Mouse (Mus musculus) layer of hippocampus, adult 2 months (tissue): ENCODE results near the gene Crk. TPM values are rescaled to one million over a fixed set of nuclear protein-coding genes. Genes with fewer than 3 reads are reported as not detected.

Source experiments
- DNase-seq, 2 experiments: peaks; one replicate each; pipeline ENCODE4 v3.0.0; 2022; ENCODE audit warnings: low spot score in 2 of 2
- H3K27ac ChIP-seq: fragments of 200-600 bp; 2 replicates; pipeline ENCODE4 v1.8.1; 2022
- H3K4me3 ChIP-seq: fragments of 200-600 bp; 2 replicates; pipeline ENCODE4 v1.8.1; 2022; ENCODE audit warnings: mild to moderate bottlenecking
- CTCF ChIP-seq: fragments of 200-600 bp; conservative IDR thresholded peaks from 2 replicates; pipeline ENCODE4 v1.8.1; 2022; ENCODE audit warnings: antibody characterized with exemption, mild to moderate bottlenecking, moderate library complexity
- total RNA-seq, 2 experiments: library from RNA; stranded (reverse); gene quantifications; 2 replicates each; pipeline ENCODE4 v1.2.3; 2021

Crk gene
- total RNA-seq, 2 experiments from 2014 or later, result 123 to 136 TPM

DNA sequence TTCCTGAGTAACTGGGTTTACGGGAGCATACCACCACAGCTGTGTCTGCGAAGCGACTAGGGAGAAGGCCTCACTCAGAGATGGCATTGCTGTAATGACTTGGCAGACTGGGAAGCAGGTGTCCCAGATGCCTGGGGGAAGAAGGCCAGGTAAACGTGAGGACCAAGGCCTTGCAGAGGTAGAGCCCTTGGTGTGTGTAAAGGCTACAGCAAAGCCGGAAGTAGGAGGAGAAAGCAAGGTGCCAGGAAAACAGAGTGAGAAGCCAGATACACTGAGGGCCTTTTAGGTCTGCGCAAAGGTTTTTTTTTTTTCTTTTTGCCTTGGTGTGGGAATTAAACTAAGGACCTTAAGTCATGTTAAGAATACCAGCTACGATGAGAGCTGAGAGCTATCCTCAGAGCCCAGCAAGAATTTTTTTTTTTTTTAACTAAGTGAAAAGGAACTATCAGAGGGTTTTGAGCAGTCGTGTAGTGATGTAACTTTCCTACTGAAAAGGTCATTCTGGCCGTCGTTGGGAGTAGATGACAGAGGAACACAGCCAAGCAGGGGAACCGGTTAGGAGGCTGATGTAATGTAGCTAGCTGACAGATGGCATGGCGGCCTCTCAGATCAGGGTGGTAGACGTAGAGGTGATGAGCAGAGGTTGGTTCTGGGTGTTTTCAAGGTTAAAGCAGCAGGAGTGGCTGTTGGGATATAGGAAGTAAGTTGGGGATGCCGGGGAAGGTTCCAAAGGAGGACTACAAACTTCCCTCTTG lies 19.9 kb upstream of the Crk start:
- Histone ChIP-seq H3K27ac (no peak overlapping the region), H3K4me3 (no peak overlapping the region)
- no peak for TF ChIP-seq CTCF
- no peak for DNase-seq

DNA sequence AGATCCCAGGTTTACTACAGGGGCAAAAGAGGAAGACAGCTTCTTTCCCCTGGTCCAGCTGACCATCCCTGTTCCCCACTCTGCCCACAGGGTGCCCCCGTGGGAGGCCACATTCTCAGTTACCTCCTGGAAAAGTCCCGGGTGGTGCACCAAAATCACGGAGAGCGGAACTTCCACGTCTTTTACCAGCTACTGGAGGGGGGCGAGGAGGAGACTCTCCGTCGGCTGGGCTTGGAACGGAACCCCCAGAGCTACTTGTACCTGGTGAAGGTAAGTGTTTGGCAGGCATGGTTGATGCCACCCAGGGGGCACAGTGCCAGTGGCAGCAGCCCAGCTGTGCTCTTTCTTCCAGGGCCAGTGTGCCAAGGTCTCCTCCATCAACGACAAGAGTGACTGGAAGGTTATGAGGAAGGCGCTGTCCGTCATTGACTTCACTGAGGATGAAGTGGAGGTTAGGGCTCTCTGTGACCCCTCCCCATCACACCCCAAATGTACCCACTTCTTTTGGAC lies 18.9 kb upstream of the Crk start:
- no peak for DNase-seq
- H3K27ac ChIP-seq, result no peak overlapping the region
- H3K4me3 ChIP-seq, result no peak overlapping the region
- no peak for TF ChIP-seq CTCF

DNA sequence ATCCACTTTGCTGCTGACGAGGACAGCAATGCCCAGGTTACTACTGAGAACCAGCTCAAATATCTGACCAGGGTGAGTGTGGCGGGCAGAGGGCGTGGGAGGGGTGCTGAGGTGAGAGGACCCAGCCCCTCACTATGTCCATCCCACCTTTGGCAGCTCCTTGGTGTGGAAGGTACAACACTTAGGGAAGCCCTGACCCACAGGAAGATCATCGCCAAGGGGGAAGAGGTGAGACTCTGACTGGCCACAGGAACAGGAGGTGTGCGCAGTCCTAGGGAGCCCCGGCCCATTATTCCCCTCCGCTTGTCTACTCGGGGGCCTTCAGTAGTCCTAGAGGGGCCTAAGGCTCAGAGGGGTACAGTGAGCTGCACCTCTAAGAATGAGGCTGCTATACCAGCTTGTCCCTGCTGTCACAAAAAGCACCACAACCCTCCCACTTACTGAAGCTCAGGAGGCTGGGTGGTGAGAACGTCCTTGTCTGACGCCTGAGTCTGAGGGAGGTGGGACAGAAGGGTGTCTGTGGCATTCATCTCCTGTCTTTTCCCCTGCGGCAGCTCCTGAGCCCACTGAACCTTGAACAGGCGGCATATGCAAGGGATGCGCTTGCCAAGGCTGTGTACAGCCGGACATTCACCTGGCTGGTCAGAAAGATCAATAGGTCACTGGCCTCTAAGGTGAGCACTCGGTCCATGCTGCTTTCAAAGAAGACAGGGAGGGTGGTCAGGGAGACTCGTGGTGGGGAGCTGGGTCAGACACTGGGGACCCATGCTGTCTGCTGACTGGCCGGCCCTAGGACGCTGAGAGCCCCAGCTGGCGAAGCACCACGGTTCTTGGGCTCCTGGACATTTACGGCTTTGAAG lies 17.9 kb upstream of the Crk start:
- DNase-seq, result no peak
- TF ChIP-seq CTCF, result no peak

DNA sequence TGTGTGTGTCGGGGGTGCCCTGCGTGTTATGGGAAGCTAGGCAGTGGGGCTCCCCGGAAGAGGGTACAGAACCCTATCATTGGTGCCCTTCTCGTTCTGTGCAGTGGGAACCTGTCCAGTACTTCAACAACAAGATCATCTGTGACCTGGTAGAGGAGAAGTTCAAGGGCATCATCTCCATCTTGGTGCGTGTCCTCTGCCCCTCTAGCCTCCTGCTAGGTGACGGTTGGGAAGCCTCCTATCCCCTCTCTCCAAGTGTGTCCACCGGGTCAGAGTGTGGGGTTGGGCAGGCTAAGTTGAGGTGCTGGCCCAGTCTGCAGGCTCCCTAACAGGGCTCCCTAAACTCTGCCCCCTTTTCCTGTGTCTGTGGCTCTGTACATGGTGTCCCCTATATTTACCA lies 16.9 kb upstream of the Crk start:
- DNase-seq, result no peak
- TF ChIP-seq CTCF, result no peak
- Histone ChIP-seq H3K27ac (no peak overlapping the region), H3K4me3 (no peak overlapping the region)

More for the DNA sequence above, 17.9 kb upstream of the Crk start:
- Histone ChIP-seq H3K4me3 (no peak overlapping the region), H3K27ac (no peak overlapping the region)

DNA sequence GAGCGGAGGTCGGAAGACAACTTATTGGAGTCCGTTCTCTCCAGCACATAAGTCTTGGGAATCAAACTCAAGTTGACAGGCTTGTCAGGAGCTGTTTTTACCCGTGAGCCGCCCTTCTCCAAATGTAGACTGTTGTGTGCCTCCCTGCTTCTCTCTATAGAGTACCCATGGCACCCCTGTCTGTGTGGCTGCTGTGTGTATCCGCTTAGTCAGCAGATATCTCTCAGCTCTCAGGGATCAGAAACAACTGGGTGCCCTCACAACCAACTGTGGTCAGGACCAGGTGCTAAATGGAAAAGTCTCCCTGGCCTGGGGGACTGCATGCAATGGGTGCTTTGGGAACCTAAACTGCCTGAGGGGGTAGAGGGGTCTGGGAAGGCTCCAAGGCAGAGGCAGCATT lies 12.8 kb upstream of the Crk start:
- no peak for DNase-seq
- no peak overlapping the region for H3K27ac ChIP-seq
- TF ChIP-seq CTCF, result no peak
- no peak overlapping the region for H3K4me3 ChIP-seq

DNA sequence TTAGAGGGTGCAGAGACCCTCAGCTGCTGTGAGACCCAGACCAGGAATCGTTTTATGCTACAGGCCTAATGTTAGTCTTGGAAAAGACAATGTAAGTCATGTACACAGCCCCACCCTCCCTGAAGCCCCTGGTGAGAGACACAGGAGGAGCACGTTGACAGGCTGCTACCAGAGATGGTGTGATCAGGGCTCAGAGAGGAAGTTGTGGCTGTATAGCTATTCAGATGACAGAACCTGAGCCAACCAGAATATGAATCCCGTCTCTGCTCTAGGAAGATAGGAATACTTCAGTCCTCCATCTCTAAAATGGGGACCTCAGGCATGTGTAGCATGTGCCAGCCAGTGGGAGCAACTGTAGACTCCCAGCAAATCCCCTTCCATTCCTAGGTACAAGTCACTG lies 10.4 kb upstream of the Crk start:
- H3K27ac ChIP-seq, result no peak overlapping the region
- TF ChIP-seq CTCF, result no peak
- DNase-seq, result no peak
- H3K4me3 ChIP-seq, result no peak overlapping the region

DNA sequence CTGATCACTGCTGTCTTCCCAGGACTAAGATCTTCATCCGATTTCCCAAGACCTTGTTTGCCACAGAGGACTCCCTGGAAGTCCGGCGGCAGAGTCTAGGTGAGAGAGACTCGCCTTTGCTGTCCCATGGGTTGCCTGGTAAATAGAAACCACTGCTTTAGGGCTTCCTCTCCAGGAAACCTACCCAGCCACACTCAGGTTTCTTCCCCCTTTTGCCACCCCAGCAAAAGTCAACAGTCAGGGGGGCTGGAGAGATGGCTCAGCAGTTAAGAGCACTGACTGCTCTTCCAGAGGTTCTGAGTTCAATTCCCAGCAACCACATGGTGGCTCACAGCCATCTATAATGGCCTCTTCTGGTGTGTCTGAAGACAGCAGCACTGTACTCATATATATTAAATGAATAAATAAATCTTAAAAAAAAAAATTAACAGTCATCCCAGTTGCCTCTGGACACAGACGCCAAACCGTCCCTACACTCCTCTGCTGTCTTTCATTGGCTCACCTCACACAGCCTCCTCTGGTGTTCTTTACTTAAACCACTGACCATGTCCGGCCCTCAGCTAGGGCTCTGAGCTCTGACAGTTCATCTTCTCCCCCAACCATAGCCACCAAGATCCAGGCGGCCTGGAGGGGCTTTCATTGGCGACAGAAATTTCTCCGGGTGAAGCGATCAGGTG lies 9.7 kb upstream of the Crk start:
- no peak for TF ChIP-seq CTCF
- no peak for DNase-seq
- Histone ChIP-seq H3K4me3 (no peak overlapping the region), H3K27ac (no peak overlapping the region)

DNA sequence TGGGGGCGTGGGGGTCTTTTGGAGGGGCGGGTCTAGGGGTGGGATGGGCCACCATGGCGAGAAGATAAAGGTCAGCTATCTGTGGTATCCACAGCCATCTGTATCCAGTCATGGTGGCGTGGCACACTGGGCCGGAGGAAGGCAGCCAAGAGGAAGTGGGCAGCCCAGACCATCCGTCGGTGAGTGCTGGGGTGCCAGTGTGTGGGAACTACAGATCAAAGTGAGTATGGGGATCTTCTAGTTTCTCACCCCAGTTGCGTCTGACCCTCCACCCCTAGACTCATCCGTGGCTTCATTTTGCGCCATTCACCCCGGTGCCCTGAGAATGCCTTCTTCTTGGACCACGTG lies 9.2 kb upstream of the Crk start:
- TF ChIP-seq CTCF, result no peak
- no peak for DNase-seq
- no peak overlapping the region for H3K27ac ChIP-seq
- no peak overlapping the region for H3K4me3 ChIP-seq

DNA sequence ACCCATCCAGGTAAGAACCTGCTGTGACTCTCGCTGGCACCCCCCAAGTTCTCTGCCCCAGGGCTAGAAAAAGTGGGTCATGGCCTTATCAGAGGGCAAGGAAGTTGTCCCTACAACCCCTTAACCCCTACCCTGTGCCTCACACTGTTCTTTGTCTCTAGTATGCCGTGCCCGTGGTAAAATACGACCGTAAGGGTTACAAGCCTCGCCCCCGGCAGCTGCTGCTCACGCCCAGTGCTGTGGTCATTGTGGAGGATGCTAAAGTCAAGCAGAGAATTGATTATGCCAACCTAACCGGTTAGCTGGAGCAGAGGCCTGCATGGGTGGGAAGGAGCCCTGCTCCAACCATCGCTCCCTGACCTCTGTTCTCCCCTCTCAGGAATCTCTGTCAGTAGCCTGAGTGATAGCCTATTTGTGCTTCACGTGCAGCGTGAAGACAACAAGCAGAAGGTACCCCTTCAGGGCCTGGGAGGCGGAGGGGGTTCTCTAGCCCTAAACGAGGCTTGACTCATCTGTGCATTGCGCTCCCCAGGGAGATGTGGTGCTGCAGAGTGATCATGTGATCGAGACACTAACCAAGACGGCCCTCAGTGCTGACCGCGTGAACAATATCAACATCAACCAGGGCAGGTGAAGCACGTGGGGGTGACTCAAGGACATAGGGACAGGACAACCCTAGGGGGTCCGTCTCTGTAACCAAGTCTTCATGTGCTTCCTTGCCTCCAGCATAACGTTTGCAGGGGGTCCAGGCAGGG lies 7.5 kb upstream of the Crk start:
- no peak overlapping the region for H3K27ac ChIP-seq
- no peak overlapping the region for H3K4me3 ChIP-seq
- no peak for TF ChIP-seq CTCF
- no peak for DNase-seq

DNA sequence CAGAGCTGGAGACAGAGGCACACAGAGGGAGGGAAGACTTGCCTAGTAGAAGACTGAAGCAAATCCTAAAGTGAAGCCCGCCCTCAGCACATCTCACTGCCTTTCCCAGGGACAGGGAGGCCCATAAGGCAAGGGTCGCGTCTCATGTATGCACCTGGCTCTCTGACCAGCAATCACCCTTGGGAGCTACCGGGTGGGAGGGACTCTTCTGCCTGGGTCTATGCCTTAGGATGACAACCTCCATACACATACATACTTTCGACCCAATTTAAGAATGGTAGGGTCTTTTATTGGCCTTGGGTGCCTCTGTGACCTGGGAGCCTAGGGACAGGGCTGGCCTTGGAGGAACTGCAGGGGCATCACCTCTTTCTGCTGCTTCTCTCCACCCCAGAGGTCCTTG lies 5.6 kb upstream of the Crk start:
- TF ChIP-seq CTCF, result no peak
- DNase-seq, result no peak
- Histone ChIP-seq H3K4me3 (no peak overlapping the region), H3K27ac (no peak overlapping the region)

DNA sequence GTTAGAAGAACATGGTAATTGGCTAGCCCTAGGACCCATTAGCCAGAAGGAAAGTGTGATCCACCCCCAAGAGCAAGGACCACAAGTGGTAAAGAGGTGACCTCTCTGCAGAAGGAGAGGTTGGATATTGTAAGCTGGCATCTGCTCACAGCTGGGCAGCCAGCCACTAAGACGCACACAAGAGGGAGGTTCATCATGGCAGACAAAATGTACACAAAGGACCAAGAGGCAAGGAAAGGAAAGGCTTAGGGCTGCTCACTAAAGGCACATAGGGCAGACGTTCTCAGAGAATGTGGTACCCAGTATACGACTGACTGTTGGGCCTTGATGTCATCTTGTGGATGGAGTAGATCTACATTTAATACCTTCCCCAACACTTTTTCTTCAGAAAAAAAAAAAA lies 4.2 kb upstream of the Crk start:
- TF ChIP-seq CTCF, result no peak

DNA sequence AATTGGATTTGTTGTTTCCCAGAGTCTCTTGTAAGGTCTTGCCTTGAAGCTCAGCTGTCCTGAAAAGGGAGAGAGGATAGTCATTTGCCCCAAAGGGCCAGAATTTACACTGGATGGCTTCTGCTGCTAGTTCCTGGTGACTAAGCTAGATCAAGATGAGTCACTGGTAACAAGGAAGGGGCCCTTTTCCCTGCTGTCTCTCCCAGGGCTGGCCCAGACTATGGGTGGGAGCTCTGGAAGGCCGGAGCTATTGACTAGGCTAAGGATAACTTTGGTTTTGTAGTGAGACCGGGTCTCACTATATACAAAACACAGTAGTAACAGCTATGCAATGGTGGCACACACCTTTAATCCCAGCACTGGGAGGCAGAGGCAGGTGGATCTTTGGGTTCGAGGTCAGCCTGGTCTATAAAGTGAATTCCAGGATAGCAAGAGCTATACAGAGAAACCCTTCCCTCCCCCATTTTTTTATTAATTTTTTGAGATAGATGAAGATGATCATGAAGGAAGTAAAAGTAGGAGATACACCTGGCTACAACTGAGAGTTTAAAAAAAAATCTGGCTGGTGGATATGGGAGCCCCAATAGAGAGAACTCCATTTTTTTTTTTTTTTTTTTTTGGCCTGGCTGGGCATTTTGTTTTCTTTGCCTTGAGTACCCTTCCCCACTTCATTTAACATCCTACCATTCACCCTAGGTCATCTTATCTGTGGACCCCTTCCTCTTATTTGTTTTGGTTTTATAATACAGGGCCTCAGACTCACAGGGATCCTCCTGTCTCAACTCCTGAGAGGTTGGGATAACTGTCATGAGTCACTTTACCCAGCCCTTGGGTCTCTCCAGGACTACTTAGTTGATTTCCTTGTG lies 945 bp upstream of the Crk start:
- Histone ChIP-seq H3K4me3 (peak overlapping the region; percentile 71; the same call in 1 of the 2 replicates), H3K27ac (peak overlapping the region; percentile 36; the same call in 1 of the 2 replicates)
- DNase-seq, result no peak
- no peak for TF ChIP-seq CTCF

More for the DNA sequence above, 4.2 kb upstream of the Crk start:
- no peak for DNase-seq
- Histone ChIP-seq H3K27ac (no peak overlapping the region), H3K4me3 (no peak overlapping the region)
